Mouse (Mus musculus) hindbrain, embryonic 13.5 days (tissue): Measurements from ENCODE around the gene Rmnd5a. TPM values are rescaled to one million over a fixed set of nuclear protein-coding genes. Genes with fewer than 3 reads are reported as not detected.

Source experiments
- ATAC-seq: fragments of 200-750 bp; cut with Nextera tagmentation; 2 replicates; pipeline ENCODE4 v1.8.0; 2017; ENCODE audit warnings: moderate TSS enrichment; ENCODE audit not compliant: low FRiP score
- H3K27ac ChIP-seq: fragments of 300-500 bp; sonication (generic); 2 replicates; pipeline ENCODE4 v1.5.1; 2015; ENCODE audit warnings: inconsistent platforms, mild to moderate bottlenecking, moderate library complexity
- H3K27me3 ChIP-seq: fragments of 300-500 bp; sonication (generic); 2 replicates; pipeline ENCODE4 v1.6.1; 2015; ENCODE audit warnings: mild to moderate bottlenecking, inconsistent platforms
- H3K36me3 ChIP-seq: fragments of 300-500 bp; sonication (generic); 2 replicates; pipeline ENCODE4 v1.6.1; 2015; ENCODE audit warnings: mild to moderate bottlenecking, inconsistent platforms
- H3K4me1 ChIP-seq: fragments of 300-500 bp; sonication (generic); replicated peaks from 2 replicates; pipeline ENCODE4 v1.6.1; 2015; ENCODE audit warnings: inconsistent platforms
- H3K4me2 ChIP-seq: fragments of 300-500 bp; sonication (generic); 2 replicates; pipeline ENCODE4 v1.6.1; 2015; ENCODE audit warnings: inconsistent platforms, mild to moderate bottlenecking, moderate library complexity
- H3K4me3 ChIP-seq: fragments of 300-500 bp; sonication (generic); 2 replicates; pipeline ENCODE4 v1.5.1; 2015; ENCODE audit warnings: mild to moderate bottlenecking, inconsistent platforms
- H3K9ac ChIP-seq: fragments of 300-500 bp; sonication (generic); 2 replicates; pipeline ENCODE4 v1.6.1; 2015; ENCODE audit warnings: mild to moderate bottlenecking, inconsistent platforms
- H3K9me3 ChIP-seq: fragments of 300-500 bp; sonication (generic); 2 replicates; pipeline ENCODE4 v1.6.1; 2016; ENCODE audit warnings: inconsistent platforms
- WGBS: fragments of 180-500 bp; shearing (Covaris S2); methylation state at CpG from one replicate; pipeline ENCODE4 v1.1.7; 2015; 5-methylcytosine and 5-hydroxymethylcytosine counted together
- polyA plus RNA-seq: library from polyadenylated mRNA; unstranded; fragments of >200 nt; fragmentation: Nextera tagmentation; extraction: Ambion mirVana; gene quantifications from 2 replicates; pipeline ENCODE4 v1.2.1, GENCODE M21; 2015

Gene Rmnd5a
- polyA plus RNA-seq, 1 experiment from 2014 or later: 7.8 TPM

DNA sequence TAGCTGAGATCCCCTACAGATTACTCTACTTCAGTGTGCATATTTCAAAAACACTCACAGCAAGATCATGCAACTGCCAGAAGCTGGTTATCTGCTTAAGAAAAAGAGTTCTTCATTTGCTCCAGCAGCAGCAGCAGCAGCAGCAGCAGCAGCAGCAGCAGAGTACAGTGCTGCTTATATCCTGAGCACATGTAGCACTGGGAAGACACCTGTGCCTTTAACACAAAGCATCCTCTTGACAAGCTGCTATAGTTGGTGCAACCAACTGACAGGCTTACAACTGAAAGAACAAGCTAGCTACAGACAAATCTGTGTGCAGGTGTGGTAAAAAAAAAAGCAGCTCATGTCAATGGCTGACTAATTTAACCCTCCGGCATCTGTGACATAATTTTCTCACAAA is 44.4 kb downstream of the Rmnd5a start:
- H3K27ac ChIP-seq: no peak overlapping the region
- H3K36me3 ChIP-seq: peaks cover 35% of the 10 kb centered on the region
- H3K9me3 ChIP-seq: no peaks in the 10 kb centered on the region
- H3K4me2 ChIP-seq: no peak overlapping the region
- no peaks in the 10 kb centered on the region for H3K4me1 ChIP-seq
- H3K27me3 ChIP-seq: no peaks in the 10 kb centered on the region
- WGBS: 100% methylated on average over 1 of the region's 1 CpGs
- H3K9ac ChIP-seq: no peak overlapping the region
- no peak for ATAC-seq
- no peak overlapping the region for H3K4me3 ChIP-seq

GRCm38 (mm10) chr6:71390496-71390895 is 49.9 kb downstream of the Rmnd5a start:
- H3K27ac ChIP-seq: no peak overlapping the region
- no peak for ATAC-seq
- 97% methylated on average over 2 of the region's 2 CpGs for WGBS
- no peaks in the 10 kb centered on the region for H3K9me3 ChIP-seq
- H3K36me3 ChIP-seq: peaks cover 49% of the 10 kb centered on the region
- H3K4me1 ChIP-seq: no peaks in the 10 kb centered on the region
- H3K4me3 ChIP-seq: no peak overlapping the region
- no peaks in the 10 kb centered on the region for H3K27me3 ChIP-seq
- no peak overlapping the region for H3K4me2 ChIP-seq
- H3K9ac ChIP-seq: no peak overlapping the region

DNA sequence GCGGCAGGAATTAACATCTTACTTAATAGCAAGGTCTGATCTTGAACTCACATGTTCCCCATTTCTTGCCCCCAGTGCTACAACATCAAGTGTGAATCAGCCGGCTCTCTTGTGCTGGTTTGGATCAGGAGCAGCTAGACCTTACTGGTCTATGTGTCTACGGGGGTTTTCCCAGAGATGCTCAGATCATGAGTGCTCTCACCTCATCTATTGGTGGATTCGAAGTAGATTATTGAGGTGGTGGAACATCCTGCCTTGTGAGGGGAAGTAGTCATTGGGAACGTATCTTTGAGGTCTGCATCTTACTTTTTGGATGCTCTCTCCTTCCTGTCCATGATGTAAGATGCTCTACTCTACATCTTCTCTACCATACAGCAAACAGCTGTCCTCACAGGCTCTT is 58.8 kb downstream of the Rmnd5a start:
- WGBS: 96% methylated on average over 5 of the region's 5 CpGs
- no peaks in the 10 kb centered on the region for H3K36me3 ChIP-seq

GRCm38 (mm10) chr6:71376711-71377110 is 63.7 kb downstream of the Rmnd5a start:
- Histone ChIP-seq H3K9ac (no peak overlapping the region), H3K4me3 (no peak overlapping the region), H3K27ac (no peak overlapping the region), H3K27me3 (no peaks in the 10 kb centered on the region), H3K36me3 (no peaks in the 10 kb centered on the region), H3K9me3 (no peaks in the 10 kb centered on the region), H3K4me1 (no peaks in the 10 kb centered on the region), H3K4me2 (no peak overlapping the region)
- 97% methylated on average over 13 of the region's 13 CpGs for WGBS
- no peak for ATAC-seq

More for the DNA sequence above, 58.8 kb downstream of the Rmnd5a start:
- no peaks in the 10 kb centered on the region for H3K27me3 ChIP-seq
- H3K9ac ChIP-seq: no peak overlapping the region
- no peaks in the 10 kb centered on the region for H3K9me3 ChIP-seq
- ATAC-seq: no peak
- no peak overlapping the region for H3K4me3 ChIP-seq
- H3K4me1 ChIP-seq: no peaks in the 10 kb centered on the region
- no peak overlapping the region for H3K4me2 ChIP-seq
- H3K27ac ChIP-seq: no peak overlapping the region

- Histone ChIP-seq H3K4me3 (no peak overlapping the region), H3K9ac (no peak overlapping the region), H3K27ac (no peak overlapping the region), H3K36me3 (no peaks in the 10 kb centered on the region), H3K27me3 (no peaks in the 10 kb centered on the region), H3K4me2 (no peak overlapping the region), H3K9me3 (no peaks in the 10 kb centered on the region), H3K4me1 (no peaks in the 10 kb centered on the region)
- WGBS: 75% methylated on average over 2 of the region's 2 CpGs
- ATAC-seq: no peak
Measured at GRCm38 (mm10) chr6:71374921-71375320, 65.5 kb downstream of the Rmnd5a start.

DNA sequence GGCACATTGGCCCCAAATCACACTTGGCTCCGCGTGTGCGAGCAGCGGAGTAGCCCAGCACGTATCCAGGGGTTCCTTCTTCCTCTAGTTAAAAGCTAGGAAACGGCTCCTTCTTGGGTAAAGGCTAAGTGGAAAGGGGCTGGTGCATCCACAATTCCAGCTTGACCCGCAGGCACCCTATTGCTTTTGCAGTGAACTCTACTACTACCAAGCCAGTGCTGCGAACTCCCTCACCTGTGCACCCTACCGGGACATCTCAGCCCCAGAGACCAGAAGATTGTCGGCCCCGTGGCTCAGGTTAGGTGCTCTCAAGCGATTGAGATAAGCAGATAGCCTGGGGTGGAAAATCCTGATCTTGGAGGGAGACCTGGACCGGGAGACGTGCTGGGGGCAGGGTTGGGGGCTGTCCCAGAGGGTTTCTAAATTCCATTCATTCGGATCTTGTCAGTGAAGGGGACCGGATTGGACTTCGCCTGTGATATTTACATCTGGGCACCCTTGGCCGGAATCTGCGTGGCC is 66.1 kb downstream of the Rmnd5a start:
- Histone ChIP-seq H3K9me3 (no peaks in the 10 kb centered on the region), H3K9ac (no peak overlapping the region), H3K4me2 (no peak overlapping the region), H3K27ac (no peak overlapping the region), H3K4me1 (no peaks in the 10 kb centered on the region), H3K36me3 (no peaks in the 10 kb centered on the region), H3K27me3 (no peaks in the 10 kb centered on the region), H3K4me3 (no peak overlapping the region)
- ATAC-seq: no peak
- 90% methylated on average over 19 of the region's 19 CpGs for WGBS

DNA sequence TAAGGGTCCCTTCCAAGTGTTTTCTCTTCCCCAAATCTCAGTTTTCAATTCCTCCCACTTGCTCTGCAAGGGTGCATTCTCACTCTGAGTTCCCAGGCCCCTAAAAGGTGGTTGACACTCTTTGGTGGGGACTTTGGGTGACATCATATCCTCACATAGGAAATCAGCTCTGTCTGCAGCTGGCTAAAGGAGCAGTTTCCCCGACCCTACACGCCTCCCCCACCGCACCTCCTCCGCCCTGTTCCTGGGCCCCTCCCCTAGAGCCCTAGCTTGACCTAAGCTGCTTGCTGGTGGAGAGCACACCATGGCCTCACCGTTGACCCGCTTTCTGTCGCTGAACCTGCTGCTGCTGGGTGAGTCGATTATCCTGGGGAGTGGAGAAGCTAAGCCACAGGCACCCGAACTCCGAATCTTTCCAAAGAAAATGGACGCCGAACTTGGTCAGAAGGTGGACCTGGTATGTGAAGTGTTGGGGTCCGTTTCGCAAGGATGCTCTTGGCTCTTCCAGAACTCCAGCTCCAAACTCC is 67.1 kb downstream of the Rmnd5a start, which contains the start of gene Cd8a:
Gene Cd8a, plus strand, starts transcription at position 179 of the 527 bp plus-strand sequence.
- Histone ChIP-seq H3K9ac (no peak within 1 kb of the TSS), H3K4me2 (no peak within 1 kb of the TSS), H3K27me3 (no peaks in the 10 kb centered on the region), H3K4me1 (no peaks in the 10 kb centered on the region), H3K4me3 (no peak within 1 kb of the TSS), H3K9me3 (no peaks in the 10 kb centered on the region), H3K27ac (no peak within 1 kb of the TSS), H3K36me3 (no peaks in the 10 kb centered on the region)
- 84% methylated on average over 14 of the region's 14 CpGs for WGBS
- ATAC-seq: no peak

- no peaks in the 10 kb centered on the region for H3K36me3 ChIP-seq
- H3K27me3 ChIP-seq: no peaks in the 10 kb centered on the region
- ATAC-seq: no peak
- no peaks in the 10 kb centered on the region for H3K4me1 ChIP-seq
- H3K27ac ChIP-seq: no peak overlapping the region
- no peak overlapping the region for H3K4me2 ChIP-seq
- H3K9ac ChIP-seq: no peak overlapping the region
- H3K9me3 ChIP-seq: no peaks in the 10 kb centered on the region
- no peak overlapping the region for H3K4me3 ChIP-seq
- WGBS: 83% methylated on average over 5 of the region's 5 CpGs
Measured at GRCm38 (mm10) chr6:71372041-71372720, 68.3 kb downstream of the Rmnd5a start.

- Histone ChIP-seq H3K27ac (no peak overlapping the region), H3K4me3 (no peak overlapping the region), H3K36me3 (no peaks in the 10 kb centered on the region), H3K9me3 (no peaks in the 10 kb centered on the region), H3K9ac (no peak overlapping the region), H3K27me3 (no peaks in the 10 kb centered on the region), H3K4me2 (no peak overlapping the region), H3K4me1 (no peaks in the 10 kb centered on the region)
- no peak for ATAC-seq
- 90% methylated on average over 5 of the region's 5 CpGs for WGBS
Measured at GRCm38 (mm10) chr6:71371085-71371605, 69.3 kb downstream of the Rmnd5a start.

GRCm38 (mm10) chr6:71369416-71369815 is 71.0 kb downstream of the Rmnd5a start:
- no peaks in the 10 kb centered on the region for H3K36me3 ChIP-seq
- no peak overlapping the region for H3K9ac ChIP-seq
- H3K9me3 ChIP-seq: no peaks in the 10 kb centered on the region
- no peaks in the 10 kb centered on the region for H3K27me3 ChIP-seq
- H3K4me1 ChIP-seq: no peaks in the 10 kb centered on the region
- H3K4me2 ChIP-seq: no peak overlapping the region
- ATAC-seq: no peak
- H3K4me3 ChIP-seq: no peak overlapping the region
- H3K27ac ChIP-seq: no peak overlapping the region
- whole genome bisulfite sequencing: 94% methylated on average over 6 of the region's 6 CpGs

DNA sequence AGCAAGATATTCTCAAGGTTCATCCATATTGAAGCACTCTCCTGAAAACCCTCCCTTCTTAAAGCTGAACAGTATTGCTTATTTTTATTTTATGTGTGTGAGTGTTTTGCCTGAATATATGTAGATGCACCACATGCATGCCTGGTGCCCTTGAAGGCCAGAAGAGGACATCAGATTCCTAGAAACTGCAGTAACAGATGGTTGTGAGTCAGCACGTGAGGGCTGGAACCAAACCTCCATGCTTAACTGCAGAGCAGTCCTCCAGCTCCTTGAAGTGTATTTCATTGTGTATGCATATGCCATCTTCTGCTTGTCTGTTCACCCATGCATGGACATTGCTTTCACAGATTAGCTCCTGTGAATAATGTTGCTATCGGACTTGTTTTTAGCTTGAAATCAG is 76.4 kb downstream of the Rmnd5a start:
- no peaks in the 10 kb centered on the region for H3K4me1 ChIP-seq
- no peak for ATAC-seq
- H3K36me3 ChIP-seq: no peaks in the 10 kb centered on the region
- H3K4me2 ChIP-seq: no peak overlapping the region
- H3K27me3 ChIP-seq: no peaks in the 10 kb centered on the region
- no peak overlapping the region for H3K4me3 ChIP-seq
- no peak overlapping the region for H3K9ac ChIP-seq
- WGBS: 65% methylated on average over 2 of the region's 2 CpGs
- no peak overlapping the region for H3K27ac ChIP-seq
- no peaks in the 10 kb centered on the region for H3K9me3 ChIP-seq

GRCm38 (mm10) chr6:71361156-71361670 is 79.2 kb downstream of the Rmnd5a start:
- Histone ChIP-seq H3K36me3 (no peaks in the 10 kb centered on the region), H3K27ac (no peak overlapping the region), H3K4me3 (no peak overlapping the region), H3K9ac (no peak overlapping the region), H3K27me3 (no peaks in the 10 kb centered on the region), H3K4me1 (no peaks in the 10 kb centered on the region), H3K9me3 (no peaks in the 10 kb centered on the region), H3K4me2 (no peak overlapping the region)
- WGBS: 91% methylated on average over 10 of the region's 10 CpGs
- no peak for ATAC-seq

DNA sequence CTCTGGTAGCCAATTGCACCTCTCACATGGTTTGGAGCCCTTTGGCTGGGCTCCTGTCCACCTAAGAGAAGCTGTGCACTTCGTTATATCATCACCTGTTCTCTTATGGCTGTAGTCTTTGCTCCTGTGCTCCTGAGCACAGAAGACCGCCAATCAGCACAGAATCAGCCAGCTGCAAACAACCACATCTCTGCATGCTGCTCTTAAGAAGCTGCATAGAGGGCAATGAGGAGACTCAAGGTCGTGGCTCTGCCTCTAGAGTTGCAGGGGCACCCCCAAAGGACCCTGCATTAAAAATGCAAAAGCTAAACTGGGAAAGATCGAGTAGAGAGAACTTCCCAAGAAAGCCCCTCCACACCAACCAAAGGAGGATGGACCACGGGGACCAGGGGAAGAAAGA is 79.7 kb downstream of the Rmnd5a start:
- WGBS: 71% methylated on average over 5 of the region's 5 CpGs
- no peak overlapping the region for H3K4me3 ChIP-seq
- no peak overlapping the region for H3K4me2 ChIP-seq
- no peaks in the 10 kb centered on the region for H3K36me3 ChIP-seq
- H3K9me3 ChIP-seq: no peaks in the 10 kb centered on the region
- no peak overlapping the region for H3K9ac ChIP-seq
- no peaks in the 10 kb centered on the region for H3K27me3 ChIP-seq
- no peak for ATAC-seq
- no peak overlapping the region for H3K27ac ChIP-seq
- no peaks in the 10 kb centered on the region for H3K4me1 ChIP-seq
